Mouse (Mus musculus): Measurements from ENCODE around the gene Ccnl2. TPM values are rescaled to one million over a fixed set of nuclear protein-coding genes. Genes with fewer than 3 reads are reported as not detected.

Ccnl2 gene
- total and polyA plus RNA-seq, 3 experiments: 46.1 to 103 (median 48.6) TPM

DNA sequence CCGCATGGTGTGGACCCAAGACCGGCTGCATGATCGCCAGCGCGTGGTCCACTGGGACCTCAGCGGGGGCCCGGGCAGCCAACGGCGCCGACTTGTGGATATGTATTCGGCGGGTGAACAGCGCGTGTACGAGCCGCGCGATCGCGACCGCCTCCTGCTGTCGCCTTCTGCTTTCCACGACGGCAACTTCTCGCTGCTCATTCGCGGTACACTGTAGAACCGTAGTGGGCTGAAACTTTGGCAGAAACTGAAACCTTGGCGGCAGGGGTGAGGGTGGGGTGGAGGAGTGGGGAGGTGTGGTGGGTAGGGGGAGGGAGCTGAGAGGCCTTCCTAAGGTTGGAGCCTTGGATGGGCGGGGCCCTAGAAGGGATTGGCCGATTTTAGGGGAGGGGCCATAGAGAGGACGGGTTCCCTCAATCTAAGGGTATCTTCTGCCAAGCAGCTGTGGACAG lies 28.7 kb downstream of the Ccnl2 start:
- H3K9ac ChIP-seq (ENCODE audit: control insufficient read depth, low read depth, low read length, poor library complexity, severe bottlenecking): peak overlapping the region; percentile 83
- no peaks in the 10 kb centered on the region for H3K9me3 ChIP-seq (replicated peaks; ENCODE audit: insufficient read depth, low read length)
- DNase-seq (ENCODE audit: low read depth, low spot score): peak; percentile 93
- H3K27me3 ChIP-seq (ENCODE audit: control insufficient read depth in 1 of 2, insufficient read depth in 2 of 2, low read length in 2 of 2): no peaks in the 10 kb centered on the region
- no peaks in the 10 kb centered on the region; a peak in 1 of 4 replicates for H3K36me3 ChIP-seq (ENCODE audit: control insufficient read depth in 1 of 2, insufficient read depth in 2 of 2, low read length in 2 of 2)
- H3K27ac ChIP-seq (ENCODE audit: control insufficient read depth, low read depth, low read length): peak overlapping the region; percentile 38; the same call in 1 of the 2 replicates
- H3K4me3 ChIP-seq (ENCODE audit: control insufficient read depth in 1 of 2, insufficient read depth in 1 of 2, low read depth in 2 of 2, low read length in 2 of 2): peak overlapping the region; percentile 78 to 91
- H3K79me2 ChIP-seq (ENCODE audit: control insufficient read depth, insufficient read depth, low read length, poor library complexity): peaks cover 2% of the 10 kb centered on the region; the same call in 1 of the 2 replicates
- 0 out of 4 replicates have a peak, but pooled peaks cover 0 to 3% of the 10 kb centered on the region in 2 experiments for H3K4me1 ChIP-seq (ENCODE audit: control insufficient read depth in 1 of 2, insufficient read depth in 2 of 2, low read length in 2 of 2)
- TF ChIP-seq KAT2A (conservative IDR thresholded peaks at IDR 0.05; ENCODE audit: low read depth, low read length) (no peak), SIN3A (IDR thresholded peaks at IDR 0.05; ENCODE audit: low read length) (peak; percentile 51; the same call in 1 of the 2 replicates), TAL1 (IDR thresholded peaks at IDR 0.05; ENCODE audit: low read length) (no peak), GATA1 (IDR thresholded peaks at IDR 0.05; ENCODE audit: low read depth, low read length) (no peak), USF1 (IDR thresholded peaks at IDR 0.05; ENCODE audit: low read depth, low read length) (no peak), ELF1 (IDR thresholded peaks at IDR 0.05; ENCODE audit: low read depth, low read length) (no peak), POLR2A (IDR thresholded peaks at IDR 0.05; ENCODE audit: control insufficient read depth in 1 of 2, insufficient read depth in 1 of 2, low read depth in 1 of 2, low read length in 2 of 2, poor library complexity in 1 of 2) (peak; percentile 43 to 64; a peak in 1 of 4 replicates), UBTF (IDR thresholded peaks at IDR 0.05; ENCODE audit: borderline replicate concordance, insufficient read depth, low read depth, low read length) (no peak), NRF1 (IDR thresholded peaks at IDR 0.05; ENCODE audit: insufficient read depth, low read depth, low read length, poor library complexity, severe bottlenecking) (no peak), SMC3 (IDR thresholded peaks at IDR 0.05; ENCODE audit: low read depth, low read length) (0 out of 2 replicates have a peak, but pooled peaks have one; percentile 6), MXI1 (IDR thresholded peaks at IDR 0.05; ENCODE audit: low read depth, low read length) (peak; percentile 81; the same call in 1 of the 2 replicates), RCOR1 (IDR thresholded peaks at IDR 0.05; ENCODE audit: low read depth, low read length) (no peak), ZC3H11A (IDR thresholded peaks at IDR 0.05; ENCODE audit: low read depth, low read length) (no peak), MAFK (IDR thresholded peaks at IDR 0.05; ENCODE audit: borderline replicate concordance, low read depth, low read length) (no peak), HCFC1 (IDR thresholded peaks at IDR 0.05; ENCODE audit: low read depth, low read length) (no peak), CTCF (IDR thresholded peaks at IDR 0.05 in 2 of 3, conservative IDR thresholded peaks at IDR 0.05 in 1 of 3; ENCODE audit: control insufficient read depth in 1 of 3, insufficient read depth in 1 of 3, low read depth in 2 of 3, low read length in 3 of 3, poor library complexity in 1 of 3, severe bottlenecking in 1 of 3) (peak in 2 of 3 experiments; percentile 40 to 45; a peak in 3 of 6 replicates), MEF2A (IDR thresholded peaks at IDR 0.05; ENCODE audit: extremely low read depth, insufficient replicate concordance, low read depth, low read length, poor library complexity, severe bottlenecking) (no peak), ZMIZ1 (IDR thresholded peaks at IDR 0.05; ENCODE audit: low read depth, low read length) (no peak), NELFE (IDR thresholded peaks at IDR 0.05; ENCODE audit: low read depth, low read length) (peak; percentile 40; the same call in 1 of the 2 replicates), CHD1 (IDR thresholded peaks at IDR 0.05; ENCODE audit: low read depth, low read length) (no peak), TCF12 (IDR thresholded peaks at IDR 0.05; ENCODE audit: low read depth, low read length) (0 out of 2 replicates have a peak, but pooled peaks have one; percentile 6), JUND (IDR thresholded peaks at IDR 0.05; ENCODE audit: low read depth, low read length) (no peak), CHD2 (IDR thresholded peaks at IDR 0.05; ENCODE audit: low read length) (no peak), POLR2AphosphoS5 (IDR thresholded peaks at IDR 0.05; ENCODE audit: borderline replicate concordance, low read depth, low read length) (no peak), BHLHE40 (IDR thresholded peaks at IDR 0.05; ENCODE audit: borderline replicate concordance, low read depth, low read length) (no peak), USF2 (IDR thresholded peaks at IDR 0.05; ENCODE audit: borderline replicate concordance in 1 of 2, insufficient read depth in 1 of 2, low read depth in 1 of 2, low read length in 2 of 2) (no peak), EP300 (IDR thresholded peaks at IDR 0.05; ENCODE audit: low read depth in 1 of 2, low read length in 2 of 2) (no peak), MYC (IDR thresholded peaks at IDR 0.05; ENCODE audit: low read depth, low read length) (no peak), ZKSCAN1 (IDR thresholded peaks at IDR 0.05; ENCODE audit: low read depth, low read length) (no peak), ZNF384 (IDR thresholded peaks at IDR 0.05; ENCODE audit: low read depth, low read length) (no peak), MAZ (IDR thresholded peaks at IDR 0.05; ENCODE audit: low read depth, low read length) (peak; percentile 68; the same call in 1 of the 2 replicates), MAX (IDR thresholded peaks at IDR 0.05; ENCODE audit: low read length) (peak; percentile 17; the same call in 1 of the 2 replicates), ETS1 (IDR thresholded peaks at IDR 0.05; ENCODE audit: low read depth, low read length) (no peak), TBP (IDR thresholded peaks at IDR 0.05; ENCODE audit: low read depth, low read length) (peak; percentile 11; the same call in 1 of the 2 replicates), GABPA (IDR thresholded peaks at IDR 0.05; ENCODE audit: low read depth, low read length) (no peak), RAD21 (IDR thresholded peaks at IDR 0.05; ENCODE audit: low read depth, low read length) (no peak), MYB (IDR thresholded peaks at IDR 0.05; ENCODE audit: low read depth, low read length) (no peak)

Data from MEL (cell line).